Mouse (Mus musculus) brain, embryonic 14.5 days (tissue): ENCODE results near the gene Bace1.

Experiments
- CTCF ChIP-seq: fragments of 200-500 bp; IDR thresholded peaks from 2 replicates; pipeline ENCODE4 v1.5.1; 2012; ENCODE audit warnings: inconsistent platforms, mild to moderate bottlenecking, moderate library complexity, borderline replicate concordance; ENCODE audit not compliant: insufficient read depth, insufficient read length; ENCODE audit errors: extremely low read depth
- POLR2A ChIP-seq: fragments of 200-500 bp; IDR thresholded peaks from 2 replicates; pipeline ENCODE4 v1.6.1; 2012; ENCODE audit warnings: mild to moderate bottlenecking, inconsistent platforms, borderline replicate concordance; ENCODE audit not compliant: poor library complexity, insufficient read depth, insufficient read length, severe bottlenecking; ENCODE audit errors: extremely low read depth

- TF ChIP-seq CTCF, result no peak
- TF ChIP-seq POLR2A, result no peak
These were observed 329 bp upstream of the Bace1 start for GRCm38 (mm10) chr9:45838069-45838433.
